Mouse (Mus musculus) liver, postnatal 0 days (tissue): Measurements from ENCODE around the gene Atp1a1.
A peak's percentile ranks its signal among the peaks of the same experiment; 100 is the strongest.

Experiments
- CTCF ChIP-seq: sonication (generic); IDR thresholded peaks from 2 replicates; pipeline ENCODE4 v1.5.1; 2016; ENCODE audit warnings: antibody characterized with exemption, low read depth
- EP300 ChIP-seq: IDR thresholded peaks from 2 replicates; pipeline ENCODE4 v1.6.1; 2016; ENCODE audit warnings: antibody characterized with exemption, low read depth, mild to moderate bottlenecking

- TF ChIP-seq EP300 (peak; percentile 95), CTCF (no peak)
Observed at GRCm38 (mm10) chr3:101551457-101552230, 52.8 kb downstream of the Atp1a1 start.
